Mouse (Mus musculus) CH12.LX (cell line): ENCODE measurements at regions not wholly inside any gene's neighbourhood (a gene's known extent, or its start where the extent isn't known, plus 50 kb on each side); places are given as distances from the start of the nearest gene placed in this dataset.

Source experiments
- DNase-seq: peaks from one replicate; pipeline ENCODE4 v3.0.0-alpha.2; 2013; ENCODE audit errors: extremely low read depth
- H3K27ac ChIP-seq: 2 replicates; pipeline ENCODE4 v1.5.1; 2012; ENCODE audit warnings: low read depth, mild to moderate bottlenecking, control low read depth, moderate library complexity; ENCODE audit not compliant: insufficient read depth
- H3K27me3 ChIP-seq: replicated peaks from 2 replicates; pipeline ENCODE3; 2012; ENCODE audit warnings: inconsistent platforms
- H3K36me3 ChIP-seq, 2 experiments: replicated peaks in 1 of 2; 2 replicates each; pipeline versions ENCODE3 to v1.6.1; 2012; ENCODE audit warnings: inconsistent platforms in 1 of 2, low read length in 1 of 2, mild to moderate bottlenecking in 1 of 2, mixed read lengths in 1 of 2, moderate library complexity in 1 of 2; ENCODE audit not compliant: control insufficient read depth in 1 of 2, insufficient read depth in 1 of 2
- H3K4me1 ChIP-seq, 2 experiments: 2 replicates each; pipeline ENCODE4 v1.6.1; 2012; ENCODE audit warnings: inconsistent platforms in 1 of 2, moderate library complexity in 1 of 2; ENCODE audit not compliant: insufficient read depth in 2 of 2, control insufficient read depth in 1 of 2
- H3K4me2 ChIP-seq: 2 replicates; pipeline ENCODE4 v1.6.1; 2012; ENCODE audit warnings: low read depth, mild to moderate bottlenecking, control low read depth; ENCODE audit not compliant: poor library complexity, insufficient read depth, severe bottlenecking
- H3K4me3 ChIP-seq, 3 experiments: fragments of 150-350 bp in 1 of 3; sonication (generic) in 1 of 3; replicated peaks in 1 of 3; 2 replicates each; pipeline versions ENCODE3 to v1.5.1; 2011 to 2012; ENCODE audit warnings: low read depth in 2 of 3, low read length in 2 of 3, mild to moderate bottlenecking in 2 of 3, moderate library complexity in 2 of 3, control low read depth in 1 of 3, improper control_type of control experiment in 1 of 3, inconsistent platforms in 1 of 3, mixed read lengths in 1 of 3; ENCODE audit not compliant: poor library complexity in 1 of 3
- H3K79me2 ChIP-seq: replicated peaks from 2 replicates; pipeline ENCODE4 v1.6.1; 2012; ENCODE audit warnings: mild to moderate bottlenecking, moderate library complexity; ENCODE audit not compliant: control insufficient read depth, poor library complexity, insufficient read depth, severe bottlenecking; ENCODE audit errors: extremely low read depth
- H3K9ac ChIP-seq: 2 replicates; pipeline ENCODE4 v1.6.1; 2012; ENCODE audit warnings: low read depth, mild to moderate bottlenecking, control low read depth, moderate library complexity; ENCODE audit not compliant: insufficient read depth
- H3K9me3 ChIP-seq: replicated peaks from 2 replicates; pipeline ENCODE3; 2012; ENCODE audit warnings: low read length, inconsistent platforms, mixed read lengths
- CHD1 ChIP-seq: IDR thresholded peaks from 2 replicates; pipeline ENCODE4 v1.6.1; 2012; ENCODE audit warnings: low read depth, low read length, improper control_type of control experiment, inconsistent platforms
- CHD2 ChIP-seq: IDR thresholded peaks from 2 replicates; pipeline ENCODE4 v1.6.1; 2011; ENCODE audit warnings: low read length, improper control_type of control experiment
- E2F4 ChIP-seq: IDR thresholded peaks from 2 replicates; pipeline ENCODE4 v1.6.1; 2011; ENCODE audit warnings: low read depth, low read length, improper control_type of control experiment; ENCODE audit not compliant: insufficient replicate concordance
- EP300 ChIP-seq: IDR thresholded peaks from 2 replicates; pipeline ENCODE4 v1.6.1; 2011; ENCODE audit warnings: low read length, improper control_type of control experiment
- ETS1 ChIP-seq: conservative IDR thresholded peaks from 2 replicates; pipeline ENCODE4 v1.6.1; 2012; ENCODE audit warnings: low read depth, mild to moderate bottlenecking, inconsistent platforms, low read length, improper control_type of control experiment, moderate library complexity
- HCFC1 ChIP-seq: IDR thresholded peaks from 2 replicates; pipeline ENCODE4 v1.6.1; 2012; ENCODE audit warnings: low read depth, mild to moderate bottlenecking, inconsistent platforms, low read length, improper control_type of control experiment
- IRF4 ChIP-seq: IDR thresholded peaks from 2 replicates; pipeline ENCODE4 v1.6.1; 2014; ENCODE audit warnings: low read depth, mild to moderate bottlenecking, inconsistent platforms, low read length, improper control_type of control experiment
- JUN ChIP-seq: IDR thresholded peaks from 2 replicates; pipeline ENCODE4 v1.6.1; 2011; ENCODE audit warnings: low read depth, mild to moderate bottlenecking, low read length, improper control_type of control experiment, moderate library complexity; ENCODE audit not compliant: insufficient read depth
- KAT2A ChIP-seq: IDR thresholded peaks from 2 replicates; pipeline ENCODE4 v1.6.1; 2012; ENCODE audit warnings: low read length, improper control_type of control experiment, inconsistent platforms; ENCODE audit not compliant: insufficient replicate concordance
- MAFK ChIP-seq: IDR thresholded peaks from 2 replicates; pipeline ENCODE4 v1.6.1; 2011; ENCODE audit warnings: low read length, improper control_type of control experiment; ENCODE audit not compliant: insufficient replicate concordance
- MAX ChIP-seq: IDR thresholded peaks from 2 replicates; pipeline ENCODE4 v1.6.1; 2011; ENCODE audit warnings: low read length, improper control_type of control experiment
- MAZ ChIP-seq: IDR thresholded peaks from 2 replicates; pipeline ENCODE4 v1.6.1; 2012; ENCODE audit warnings: low read depth, mild to moderate bottlenecking, inconsistent platforms, low read length, improper control_type of control experiment, moderate library complexity
- MXI1 ChIP-seq: IDR thresholded peaks from 2 replicates; pipeline ENCODE4 v1.6.1; 2011; ENCODE audit warnings: mild to moderate bottlenecking, low read depth, low read length, improper control_type of control experiment
- NELFE ChIP-seq: IDR thresholded peaks from 2 replicates; pipeline ENCODE4 v1.6.1; 2011; ENCODE audit warnings: low read depth, low read length, improper control_type of control experiment
- POLR2A ChIP-seq: IDR thresholded peaks from 2 replicates; pipeline ENCODE4 v1.6.1; 2011; ENCODE audit warnings: low read depth, mild to moderate bottlenecking, improper control_type of control experiment, low read length
- RAD21 ChIP-seq: IDR thresholded peaks from 2 replicates; pipeline ENCODE4 v1.6.1; 2011; ENCODE audit warnings: low read depth, mild to moderate bottlenecking, low read length, improper control_type of control experiment, moderate library complexity
- RCOR1 ChIP-seq: conservative IDR thresholded peaks from 2 replicates; pipeline ENCODE4 v1.6.1; 2012; ENCODE audit warnings: low read depth, mild to moderate bottlenecking, inconsistent platforms, low read length, improper control_type of control experiment
- SMC3 ChIP-seq: IDR thresholded peaks from 2 replicates; pipeline ENCODE4 v1.6.1; 2011; ENCODE audit warnings: low read depth, low read length, improper control_type of control experiment
- TBP ChIP-seq: conservative IDR thresholded peaks from 2 replicates; pipeline ENCODE4 v1.6.1; 2011; ENCODE audit warnings: low read depth, low read length, improper control_type of control experiment
- UBTF ChIP-seq: IDR thresholded peaks from 2 replicates; pipeline ENCODE4 v1.6.1; 2012; ENCODE audit warnings: low read depth, mild to moderate bottlenecking, inconsistent platforms, low read length, improper control_type of control experiment, moderate library complexity
- USF2 ChIP-seq: conservative IDR thresholded peaks from 2 replicates; pipeline ENCODE4 v1.6.1; 2011; ENCODE audit warnings: low read depth, low read length, improper control_type of control experiment
- ZC3H11A ChIP-seq: IDR thresholded peaks from 2 replicates; pipeline ENCODE4 v1.6.1; 2012; ENCODE audit warnings: low read depth, mild to moderate bottlenecking, inconsistent platforms, low read length, improper control_type of control experiment
- dilution Hi-C: fragments of 300-500 bp; cut with MboI; formaldehyde crosslinking; loops from 2 replicates; pipeline ENCODE4 v1.14.3; 2020; ENCODE audit warnings: low sequenced_read_pairs; ENCODE audit not compliant: extremely low pct_unique_long_range_greater_than_20kb, extremely low pct_ligation_motif_present
- in situ Hi-C: fragments of 300-500 bp; cut with MboI; formaldehyde crosslinking; loops from 3 replicates; pipeline ENCODE4 v1.14.3; 2019; ENCODE audit warnings: low sequenced_read_pairs, low pct_ligation_motif_present, low pct_unique_long_range_greater_than_20kb, mixed read lengths

- no peak for DNase-seq
- H3K9me3 ChIP-seq = peaks cover 18% of the 10 kb centered on the region
- H3K4me3 ChIP-seq = no peak overlapping the region
- H3K79me2 ChIP-seq = no peaks in the 10 kb centered on the region
- in situ Hi-C loops = no loop called here
- TF ChIP-seq HCFC1 (no peak), SMC3 (no peak), RAD21 (no peak), JUN (no peak), RCOR1 (no peak), ETS1 (no peak), EP300 (no peak), CHD1 (no peak), POLR2A (no peak), TBP (no peak), USF2 (no peak), ZC3H11A (no peak), E2F4 (no peak), UBTF (no peak), MAX (no peak), KAT2A (no peak), MXI1 (no peak), IRF4 (no peak)
- H3K27ac ChIP-seq = no peak overlapping the region
- dilution Hi-C loops = no loop called here
- H3K4me2 ChIP-seq = no peak overlapping the region
- no peak overlapping the region for H3K9ac ChIP-seq
- H3K27me3 ChIP-seq = no peaks in the 10 kb centered on the region
- H3K36me3 ChIP-seq = no peaks in the 10 kb centered on the region
- no peaks in the 10 kb centered on the region for H3K4me1 ChIP-seq
Measured at GRCm38 (mm10) chr3:57128606-57129005, 173.2 kb downstream of the Tm4sf1 start.

GRCm38 (mm10) chr3:57125792-57126485, 175.8 kb downstream of the Tm4sf1 start:
- no peak for DNase-seq
- Histone ChIP-seq H3K4me3 (no peak overlapping the region), H3K9ac (no peak overlapping the region)

More at GRCm38 (mm10) chr3:57125792-57126485, 175.8 kb downstream of the Tm4sf1 start:
- H3K36me3 ChIP-seq = no peaks in the 10 kb centered on the region
- in situ Hi-C loops = no loop called here
- H3K27ac ChIP-seq = no peak overlapping the region
- peaks cover 19% of the 10 kb centered on the region for H3K9me3 ChIP-seq
- no peak for TF ChIP-seq NELFE
- no peak for TF ChIP-seq MAFK
- TF ChIP-seq CHD2 = no peak
- TF ChIP-seq MAZ = no peak
- TF ChIP-seq, all 38 proteins: peak for 0
- dilution Hi-C loops = no loop called here
- Histone ChIP-seq H3K4me2 (no peak overlapping the region), H3K27me3 (no peaks in the 10 kb centered on the region), H3K79me2 (no peaks in the 10 kb centered on the region), H3K4me1 (no peaks in the 10 kb centered on the region)
